Mouse (Mus musculus) hindbrain, embryonic 13.5 days (tissue): Measurements from ENCODE around the gene Tctex1d1. TPM values are rescaled to one million over a fixed set of nuclear protein-coding genes. Genes with fewer than 3 reads are reported as not detected.

Experiments
- ATAC-seq: fragments of 200-750 bp; cut with Nextera tagmentation; 2 replicates; pipeline ENCODE4 v1.8.0; 2017; ENCODE audit warnings: moderate TSS enrichment; ENCODE audit not compliant: low FRiP score
- H3K27ac ChIP-seq: fragments of 300-500 bp; sonication (generic); 2 replicates; pipeline ENCODE4 v1.5.1; 2015; ENCODE audit warnings: inconsistent platforms, mild to moderate bottlenecking, moderate library complexity
- H3K27me3 ChIP-seq: fragments of 300-500 bp; sonication (generic); 2 replicates; pipeline ENCODE4 v1.6.1; 2015; ENCODE audit warnings: mild to moderate bottlenecking, inconsistent platforms
- H3K36me3 ChIP-seq: fragments of 300-500 bp; sonication (generic); 2 replicates; pipeline ENCODE4 v1.6.1; 2015; ENCODE audit warnings: mild to moderate bottlenecking, inconsistent platforms
- H3K4me1 ChIP-seq: fragments of 300-500 bp; sonication (generic); replicated peaks from 2 replicates; pipeline ENCODE4 v1.6.1; 2015; ENCODE audit warnings: inconsistent platforms
- H3K4me2 ChIP-seq: fragments of 300-500 bp; sonication (generic); 2 replicates; pipeline ENCODE4 v1.6.1; 2015; ENCODE audit warnings: inconsistent platforms, mild to moderate bottlenecking, moderate library complexity
- H3K4me3 ChIP-seq: fragments of 300-500 bp; sonication (generic); 2 replicates; pipeline ENCODE4 v1.5.1; 2015; ENCODE audit warnings: mild to moderate bottlenecking, inconsistent platforms
- H3K9ac ChIP-seq: fragments of 300-500 bp; sonication (generic); 2 replicates; pipeline ENCODE4 v1.6.1; 2015; ENCODE audit warnings: mild to moderate bottlenecking, inconsistent platforms
- H3K9me3 ChIP-seq: fragments of 300-500 bp; sonication (generic); 2 replicates; pipeline ENCODE4 v1.6.1; 2016; ENCODE audit warnings: inconsistent platforms
- WGBS: fragments of 180-500 bp; shearing (Covaris S2); methylation state at CpG from one replicate; pipeline ENCODE4 v1.1.7; 2015; 5-methylcytosine and 5-hydroxymethylcytosine counted together
- polyA plus RNA-seq: library from polyadenylated mRNA; unstranded; fragments of >200 nt; fragmentation: Nextera tagmentation; extraction: Ambion mirVana; gene quantifications from 2 replicates; pipeline ENCODE4 v1.2.1, GENCODE M21; 2015

The Tctex1d1 gene
- polyA plus RNA-seq, result 2.5 and 5.2 TPM in 2 replicates

DNA sequence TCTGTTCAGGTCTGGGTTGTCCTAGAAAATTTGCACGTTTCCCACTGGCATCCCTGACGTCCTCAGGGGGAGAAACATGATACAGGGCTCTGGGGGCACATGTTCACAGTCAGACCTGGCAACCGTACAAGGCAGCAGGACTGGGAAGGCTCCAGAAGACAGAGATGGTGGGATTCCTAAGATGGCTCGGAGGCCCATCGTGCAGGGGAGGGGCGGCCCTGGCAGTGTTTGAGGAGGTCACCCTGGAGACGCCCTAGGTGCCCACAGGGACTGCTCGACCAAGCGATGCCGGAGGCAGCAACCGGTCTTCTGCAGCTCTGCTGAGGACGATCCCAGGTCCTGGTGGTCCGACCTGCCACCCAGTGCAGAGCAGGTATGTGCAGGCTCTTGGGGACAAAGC is at the start of gene Tctex1d1:
Tctex1d1 (plus strand) TSS at position 167 of the 400 bp plus-strand sequence.
- Histone ChIP-seq H3K27ac (no peak within 1 kb of the TSS), H3K4me2 (peak within 1 kb of the TSS; percentile 67), H3K9ac (peak within 1 kb of the TSS; percentile 56), H3K9me3 (no peaks in the 10 kb centered on the region), H3K4me3 (peak within 1 kb of the TSS; percentile 36), H3K4me1 (peaks cover 12% of the 10 kb centered on the region), H3K36me3 (no peaks in the 10 kb centered on the region), H3K27me3 (peaks cover 16% of the 10 kb centered on the region)
- 3% methylated on average over 13 of the region's 13 CpGs for WGBS
- peak; percentile 76 for ATAC-seq

DNA sequence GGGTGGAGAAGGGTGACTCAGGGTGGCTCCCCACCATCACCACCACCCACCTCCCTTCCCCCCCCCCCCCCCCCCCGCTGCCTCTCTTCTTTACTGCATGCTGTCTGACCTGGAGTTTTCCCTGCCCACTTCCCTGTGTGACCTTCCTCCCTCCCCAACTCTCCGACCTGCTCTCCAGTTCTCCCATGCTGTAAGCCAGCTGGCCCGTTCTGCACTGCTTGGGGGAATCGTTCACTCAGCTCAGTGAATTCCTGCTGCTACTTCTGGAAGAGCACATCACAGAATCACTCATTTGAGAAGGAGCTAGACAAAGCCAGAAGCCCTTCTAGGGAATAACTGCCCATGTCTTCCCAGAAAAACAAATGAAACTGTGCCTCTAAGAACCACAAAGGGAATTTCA is 48.9 kb upstream of the Tctex1d1 start:
- Histone ChIP-seq H3K4me2 (no peak overlapping the region), H3K36me3 (peaks cover 28% of the 10 kb centered on the region), H3K27ac (no peak overlapping the region), H3K4me3 (no peak overlapping the region), H3K4me1 (no peaks in the 10 kb centered on the region), H3K27me3 (no peaks in the 10 kb centered on the region), H3K9ac (no peak overlapping the region), H3K9me3 (no peaks in the 10 kb centered on the region)
- WGBS, result 34% methylated on average over 3 of the region's 4 CpGs
- ATAC-seq, result no peak

DNA sequence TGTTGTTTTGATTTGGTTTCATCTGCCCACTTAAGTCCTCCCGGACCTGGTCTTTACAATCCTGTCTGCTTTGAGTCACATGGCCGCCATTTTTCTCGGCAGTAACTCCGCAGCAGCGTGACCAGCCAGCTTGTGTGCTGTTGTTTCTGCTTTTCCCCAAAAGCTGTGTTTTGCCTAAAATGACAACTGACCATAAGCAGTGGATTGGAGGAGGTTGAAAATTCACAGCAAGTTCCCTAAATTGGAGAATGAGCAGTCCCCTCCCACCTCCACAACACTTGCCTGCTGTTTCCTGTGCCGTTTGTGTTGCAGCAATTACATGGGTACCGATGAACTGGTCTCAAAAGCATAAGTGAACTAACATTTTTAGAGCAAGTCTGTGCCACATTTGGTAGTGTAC is 47.7 kb upstream of the Tctex1d1 start:
- H3K27me3 ChIP-seq, result no peaks in the 10 kb centered on the region
- no peak overlapping the region for H3K9ac ChIP-seq
- H3K27ac ChIP-seq, result no peak overlapping the region
- no peaks in the 10 kb centered on the region for H3K4me1 ChIP-seq
- ATAC-seq, result no peak
- H3K4me2 ChIP-seq, result no peak overlapping the region
- 82% methylated on average over 7 of the region's 7 CpGs for WGBS
- H3K9me3 ChIP-seq, result no peaks in the 10 kb centered on the region
- H3K36me3 ChIP-seq, result peaks cover 35% of the 10 kb centered on the region
- no peak overlapping the region for H3K4me3 ChIP-seq

DNA sequence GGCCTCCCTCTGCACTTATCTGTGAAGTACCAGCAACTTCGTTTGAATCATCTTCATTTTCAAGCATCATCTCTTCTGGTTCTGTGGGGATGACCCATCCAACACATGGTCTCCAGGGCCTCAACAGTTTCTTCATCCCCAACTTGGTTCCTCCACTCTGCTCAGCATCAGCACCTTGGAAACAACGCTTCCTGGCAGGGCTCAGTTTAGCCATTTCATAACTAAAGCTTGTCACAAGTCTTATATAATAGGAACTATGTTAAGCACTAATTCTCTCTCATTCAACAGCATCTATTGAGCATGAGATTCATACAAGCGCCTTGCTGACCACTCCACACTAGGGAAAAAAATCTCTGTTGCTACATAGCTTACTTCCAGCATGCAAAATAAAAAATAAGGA is 38.1 kb upstream of the Tctex1d1 start:
- H3K4me2 ChIP-seq, result no peak overlapping the region
- peaks cover 41% of the 10 kb centered on the region for H3K36me3 ChIP-seq
- no peak for ATAC-seq
- no peaks in the 10 kb centered on the region for H3K27me3 ChIP-seq
- no peaks in the 10 kb centered on the region for H3K9me3 ChIP-seq
- no peaks in the 10 kb centered on the region for H3K4me1 ChIP-seq
- no peak overlapping the region for H3K27ac ChIP-seq
- no peak overlapping the region for H3K9ac ChIP-seq
- WGBS, result 80% methylated on average over 3 of the region's 3 CpGs
- H3K4me3 ChIP-seq, result no peak overlapping the region

DNA sequence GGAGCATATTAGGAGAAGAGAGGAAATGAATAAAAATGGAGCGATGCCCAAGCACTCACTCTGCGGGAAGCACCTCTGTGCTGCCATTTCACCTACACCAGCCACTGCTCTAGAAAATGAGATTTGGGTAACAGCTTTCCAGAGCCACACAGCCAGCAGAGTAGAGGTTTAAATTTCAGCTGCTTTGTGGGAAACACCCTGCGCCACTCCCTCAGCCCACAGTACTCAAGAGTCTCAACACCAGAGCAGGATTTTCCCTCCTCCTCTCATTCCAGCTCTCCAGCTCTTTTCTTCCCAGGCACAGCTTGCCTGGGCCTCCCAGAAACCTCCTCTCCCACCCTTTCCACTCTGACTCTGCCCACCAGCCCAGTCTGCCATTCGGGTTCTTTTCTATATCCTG is 37.7 kb upstream of the Tctex1d1 start:
- WGBS, result 91% methylated on average over 4 of the region's 4 CpGs
- ATAC-seq, result no peak
- H3K4me3 ChIP-seq, result no peak overlapping the region
- no peak overlapping the region for H3K4me2 ChIP-seq
- H3K36me3 ChIP-seq, result peaks cover 39% of the 10 kb centered on the region
- H3K4me1 ChIP-seq, result no peaks in the 10 kb centered on the region
- H3K27me3 ChIP-seq, result no peaks in the 10 kb centered on the region
- no peaks in the 10 kb centered on the region for H3K9me3 ChIP-seq
- no peak overlapping the region for H3K9ac ChIP-seq
- H3K27ac ChIP-seq, result no peak overlapping the region

DNA sequence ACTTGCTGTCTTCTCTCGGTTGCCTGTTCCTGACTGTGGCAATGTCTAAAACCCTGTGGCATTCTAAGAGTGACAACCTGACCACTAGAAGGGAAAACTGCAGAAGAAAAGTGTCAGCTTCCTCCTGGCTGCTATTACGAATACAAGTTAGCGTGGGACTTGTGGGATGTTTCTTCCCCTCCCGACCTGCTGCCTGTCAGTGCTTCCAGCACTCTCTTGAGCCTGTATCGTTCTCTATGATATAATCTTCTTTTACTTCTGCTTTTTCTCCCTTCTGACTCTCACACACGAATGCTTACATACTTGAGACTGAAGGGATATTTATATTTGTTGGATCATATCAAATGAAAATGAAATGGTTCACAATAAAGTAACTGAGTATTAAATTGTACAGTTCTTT is 34.1 kb upstream of the Tctex1d1 start:
- Histone ChIP-seq H3K36me3 (peaks cover 21% of the 10 kb centered on the region), H3K9me3 (no peaks in the 10 kb centered on the region), H3K4me1 (no peaks in the 10 kb centered on the region), H3K4me2 (no peak overlapping the region), H3K4me3 (no peak overlapping the region), H3K27ac (no peak overlapping the region), H3K9ac (no peak overlapping the region), H3K27me3 (no peaks in the 10 kb centered on the region)
- ATAC-seq, result no peak
- WGBS, result 79% methylated on average over 6 of the region's 6 CpGs

DNA sequence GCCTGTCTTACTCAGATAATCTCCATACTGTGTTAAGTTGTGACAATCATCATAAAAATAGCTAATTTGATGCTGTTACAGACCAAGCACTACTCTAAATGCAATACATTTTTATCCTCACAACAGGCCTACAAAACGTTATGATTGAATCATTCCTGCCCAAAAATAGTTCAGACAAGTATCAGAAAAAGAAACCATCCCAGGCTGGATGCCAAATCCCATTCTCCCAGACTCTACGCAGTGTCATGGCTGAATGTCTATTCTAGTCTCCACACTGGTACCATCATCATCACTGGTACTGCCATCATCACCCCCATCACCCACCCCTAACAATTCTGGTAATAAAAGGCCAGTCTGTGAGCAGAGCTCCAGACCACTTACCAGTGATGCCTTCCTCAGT is 25.9 kb upstream of the Tctex1d1 start:
- 89% methylated on average over 2 of the region's 2 CpGs for WGBS
- Histone ChIP-seq H3K36me3 (peaks cover 13% of the 10 kb centered on the region), H3K4me2 (no peak overlapping the region), H3K9me3 (no peaks in the 10 kb centered on the region), H3K4me1 (no peaks in the 10 kb centered on the region), H3K4me3 (no peak overlapping the region), H3K27me3 (no peaks in the 10 kb centered on the region), H3K27ac (no peak overlapping the region), H3K9ac (no peak overlapping the region)
- no peak for ATAC-seq

DNA sequence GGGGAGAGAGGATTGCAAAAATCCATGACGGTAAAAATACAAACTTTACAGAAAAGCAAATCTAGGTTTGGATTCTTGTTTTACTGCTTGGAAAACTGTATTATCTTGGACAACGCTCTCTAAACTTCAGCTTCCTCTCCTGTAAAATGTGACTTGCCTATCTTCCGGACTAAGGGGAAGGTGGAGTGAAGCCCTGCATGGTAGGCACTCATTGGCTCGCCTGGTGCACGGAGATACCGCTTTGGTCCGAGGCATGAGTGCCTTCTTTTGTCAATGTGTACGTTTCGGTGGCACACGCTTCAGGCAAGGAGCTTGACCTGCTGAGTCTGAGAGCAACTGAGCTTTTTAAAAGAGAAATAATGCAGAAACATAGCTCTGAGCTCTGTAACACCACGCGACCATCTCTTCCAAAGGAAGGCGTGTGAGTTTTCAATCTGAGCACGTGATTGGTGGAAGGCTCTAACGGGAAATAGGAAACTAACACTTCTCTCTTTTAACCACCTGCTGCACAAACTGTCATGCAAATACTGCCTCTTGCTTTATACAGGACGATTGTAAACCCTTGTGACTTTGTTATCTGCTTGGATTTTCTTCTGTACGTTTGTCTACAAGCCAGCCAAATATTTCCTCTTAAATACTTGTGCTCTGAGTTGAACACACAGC is 23.0 kb upstream of the Tctex1d1 start:
- Histone ChIP-seq H3K9ac (no peak overlapping the region), H3K9me3 (no peaks in the 10 kb centered on the region), H3K4me1 (no peaks in the 10 kb centered on the region), H3K4me3 (no peak overlapping the region), H3K27me3 (no peaks in the 10 kb centered on the region), H3K27ac (no peak overlapping the region), H3K4me2 (no peak overlapping the region), H3K36me3 (peaks cover 19% of the 10 kb centered on the region)
- 75% methylated on average over 17 of the region's 17 CpGs for WGBS
- no peak for ATAC-seq

DNA sequence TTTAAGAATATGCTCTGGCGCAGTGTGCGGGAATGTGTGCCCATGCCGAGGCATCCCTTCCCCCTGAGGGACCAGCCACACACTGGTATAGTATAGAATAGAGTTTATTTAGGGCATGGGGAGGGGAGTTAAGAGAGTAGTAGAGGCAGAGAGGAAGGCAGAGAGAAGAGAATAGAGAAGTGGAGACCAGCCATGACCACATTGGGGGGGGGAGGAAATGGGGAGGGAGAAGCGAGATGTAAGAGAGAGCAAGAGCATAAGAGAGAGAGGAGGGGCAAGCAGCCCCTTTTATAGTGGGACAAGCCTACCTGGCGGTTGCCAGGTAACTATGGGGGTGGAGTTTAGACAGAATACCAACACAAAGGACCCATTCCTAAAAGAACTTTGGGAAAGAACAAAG is 19.0 kb upstream of the Tctex1d1 start:
- ATAC-seq, result no peak
- Histone ChIP-seq H3K4me2 (no peak overlapping the region), H3K9me3 (no peaks in the 10 kb centered on the region), H3K36me3 (peaks cover 39% of the 10 kb centered on the region), H3K4me3 (no peak overlapping the region), H3K27me3 (no peaks in the 10 kb centered on the region), H3K27ac (no peak overlapping the region), H3K4me1 (no peaks in the 10 kb centered on the region), H3K9ac (no peak overlapping the region)
- WGBS, result 90% methylated on average over 5 of the region's 5 CpGs

DNA sequence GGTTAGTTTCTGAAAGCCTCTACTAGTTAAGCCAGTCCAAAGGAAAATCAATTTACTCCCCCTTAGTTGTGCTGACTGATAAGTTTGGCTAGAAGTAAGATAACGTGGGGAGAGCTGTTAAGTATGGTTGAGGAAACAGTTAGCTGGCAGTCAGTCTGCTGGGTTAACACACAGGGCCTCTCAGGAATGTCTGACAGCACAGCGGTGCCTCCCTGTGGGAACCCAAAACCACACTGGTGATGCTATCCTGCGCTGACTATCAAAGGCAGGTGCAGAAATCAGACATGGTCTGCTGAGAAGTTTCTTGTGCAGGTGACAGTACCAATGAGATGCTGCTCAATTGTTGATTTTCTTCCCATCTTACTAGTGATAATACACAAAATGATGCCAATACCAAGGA is 14.2 kb upstream of the Tctex1d1 start:
- H3K36me3 ChIP-seq, result peaks cover 55% of the 10 kb centered on the region
- WGBS, result 74% methylated on average over 3 of the region's 3 CpGs
- ATAC-seq, result no peak

DNA sequence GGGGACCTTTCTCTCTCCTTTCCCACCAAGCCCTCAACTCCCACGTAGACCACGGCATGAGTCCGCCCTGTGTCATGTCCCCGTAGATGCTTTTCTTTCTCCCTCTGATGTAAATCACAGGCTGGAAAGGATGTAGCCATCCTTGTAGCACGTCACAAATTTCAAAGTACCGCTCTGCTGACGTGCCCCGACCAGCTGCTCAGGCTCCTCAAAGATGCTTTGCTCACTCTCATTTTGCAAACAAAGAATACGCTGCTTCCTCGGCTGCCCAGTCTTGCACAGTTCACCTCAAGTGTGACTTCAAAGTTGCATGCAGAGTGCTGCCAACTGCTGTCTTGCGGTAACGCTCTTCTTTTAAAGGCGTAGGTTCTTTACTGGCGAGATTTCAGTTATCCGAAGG is 10.6 kb upstream of the Tctex1d1 start:
- Histone ChIP-seq H3K4me2 (no peak overlapping the region), H3K9ac (no peak overlapping the region), H3K36me3 (peaks cover 49% of the 10 kb centered on the region), H3K27me3 (no peaks in the 10 kb centered on the region), H3K9me3 (no peaks in the 10 kb centered on the region), H3K4me3 (no peak overlapping the region), H3K4me1 (no peaks in the 10 kb centered on the region), H3K27ac (no peak overlapping the region)
- no peak for ATAC-seq
- WGBS, result 91% methylated on average over 15 of the region's 15 CpGs

More for the DNA sequence above, 14.2 kb upstream of the Tctex1d1 start:
- Histone ChIP-seq H3K27ac (no peak overlapping the region), H3K9ac (no peak overlapping the region), H3K27me3 (no peaks in the 10 kb centered on the region), H3K4me1 (no peaks in the 10 kb centered on the region), H3K4me2 (no peak overlapping the region), H3K9me3 (no peaks in the 10 kb centered on the region), H3K4me3 (no peak overlapping the region)

DNA sequence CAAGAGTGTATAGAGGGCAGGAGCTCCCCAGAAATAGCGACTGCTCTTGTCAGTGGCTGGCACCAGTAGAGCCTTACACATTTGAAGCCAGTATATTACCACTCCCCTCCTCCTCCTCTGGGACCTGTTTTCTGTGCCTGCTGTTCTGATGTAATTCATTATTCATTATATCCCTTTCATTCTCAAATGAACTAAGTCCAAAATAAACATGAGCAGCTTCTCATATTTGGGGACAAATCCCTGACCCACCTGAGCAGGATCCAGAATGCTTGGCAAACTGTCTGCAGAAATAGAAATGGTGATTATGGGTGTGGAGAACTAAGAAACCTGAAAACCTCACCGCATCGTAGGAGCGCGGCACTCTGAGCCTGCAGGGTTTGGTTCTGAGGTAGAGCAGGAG is 8.8 kb upstream of the Tctex1d1 start:
- H3K9ac ChIP-seq, result no peak overlapping the region
- H3K27me3 ChIP-seq, result no peaks in the 10 kb centered on the region
- ATAC-seq, result no peak
- H3K27ac ChIP-seq, result no peak overlapping the region
- peaks cover 37% of the 10 kb centered on the region for H3K36me3 ChIP-seq
- no peaks in the 10 kb centered on the region for H3K9me3 ChIP-seq
- no peak overlapping the region for H3K4me3 ChIP-seq
- 88% methylated on average over 5 of the region's 5 CpGs for WGBS
- H3K4me1 ChIP-seq, result no peaks in the 10 kb centered on the region
- no peak overlapping the region for H3K4me2 ChIP-seq

DNA sequence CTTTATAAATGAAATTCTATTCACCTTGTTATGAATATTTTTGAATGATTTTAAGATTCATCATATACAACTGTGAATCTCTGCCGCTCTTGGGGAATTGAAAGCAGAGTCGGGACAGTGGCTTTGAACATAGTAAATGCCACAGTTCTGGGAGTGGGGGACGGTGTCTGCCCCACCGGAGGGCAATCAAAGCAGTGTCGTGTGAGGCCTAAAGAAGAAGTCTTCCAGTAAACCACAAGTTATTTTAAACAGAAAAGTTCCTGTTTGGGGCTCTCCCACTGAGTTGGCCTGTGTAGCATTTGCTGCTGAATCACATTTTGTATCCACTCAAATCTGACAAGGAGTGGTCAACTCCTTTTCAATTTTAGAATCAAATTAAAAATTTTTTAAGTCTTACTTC is 7.2 kb upstream of the Tctex1d1 start:
- Histone ChIP-seq H3K27me3 (peaks cover 1% of the 10 kb centered on the region; the same call in 1 of the 2 replicates), H3K27ac (no peak overlapping the region), H3K36me3 (peaks cover 27% of the 10 kb centered on the region), H3K9ac (no peak overlapping the region), H3K4me1 (no peaks in the 10 kb centered on the region), H3K4me2 (no peak overlapping the region), H3K9me3 (no peaks in the 10 kb centered on the region), H3K4me3 (no peak overlapping the region)
- no peak for ATAC-seq
- 80% methylated on average over 5 of the region's 5 CpGs for WGBS
